Mouse (Mus musculus): ENCODE results near the gene Pptc7.

- TF ChIP-seq CTCF (IDR thresholded peaks at IDR 0.05; ENCODE audit: control insufficient read depth, insufficient read depth, insufficient read length) = no peak
- no peak for TF ChIP-seq USF1 (IDR thresholded peaks at IDR 0.05; ENCODE audit: low read depth)
- no peak for TF ChIP-seq CEBPB (IDR thresholded peaks at IDR 0.05; ENCODE audit: low read depth)
- TF ChIP-seq MAX (IDR thresholded peaks at IDR 0.05) = no peak
- no peak for TF ChIP-seq MYOG (IDR thresholded peaks at IDR 0.05; ENCODE audit: control insufficient read depth, extremely low read depth, insufficient read length)
Observed at GRCm38 (mm10) chr5:122251895-122252606, 32.1 kb upstream of the Pptc7 start.

Data from C2C12 (cell line).